Mouse (Mus musculus) stomach, postnatal 0 days (tissue): ENCODE data around the gene Praf2. TPM values are rescaled to one million over a fixed set of nuclear protein-coding genes. Genes with fewer than 3 reads are reported as not detected.
"Not testable (repeated sequence)": the region's sequence is repeated elsewhere in the genome, so short reads cannot be mapped to it uniquely, and the experiment has no call there.

Experiments used
- ATAC-seq: fragments of 200-750 bp; cut with Nextera tagmentation; 2 replicates; pipeline ENCODE4 v1.8.0; 2017; ENCODE audit not compliant: low FRiP score, low TSS enrichment
- DNase-seq: peaks from one replicate; pipeline ENCODE4 v3.0.0-alpha.2; 2016; ENCODE audit warnings: low spot score
- H3K27ac ChIP-seq: fragments of 300-500 bp; sonication (generic); replicated peaks from 2 replicates; pipeline ENCODE4 v1.5.1; 2014; ENCODE audit warnings: mild to moderate bottlenecking, control low read depth
- H3K27me3 ChIP-seq: fragments of 300-500 bp; sonication (generic); 2 replicates; pipeline ENCODE4 v1.6.1; 2014; ENCODE audit warnings: low read length; ENCODE audit not compliant: control insufficient read depth, insufficient read depth
- H3K36me3 ChIP-seq: fragments of 300-500 bp; sonication (generic); 2 replicates; pipeline ENCODE4 v1.6.1; 2014; ENCODE audit warnings: low read length, mixed read lengths; ENCODE audit not compliant: control insufficient read depth, insufficient read depth
- H3K4me1 ChIP-seq: fragments of 300-500 bp; sonication (generic); replicated peaks from 2 replicates; pipeline ENCODE4 v1.6.1; 2014; ENCODE audit warnings: antibody characterized with exemption; ENCODE audit not compliant: control insufficient read depth, insufficient read depth
- H3K4me2 ChIP-seq: fragments of 300-500 bp; sonication (generic); replicated peaks from 2 replicates; pipeline ENCODE4 v1.6.1; 2014; ENCODE audit warnings: low read depth, mild to moderate bottlenecking, control low read depth, moderate library complexity
- H3K4me3 ChIP-seq: fragments of 300-500 bp; sonication (generic); 2 replicates; pipeline ENCODE4 v1.5.1; 2014; ENCODE audit warnings: low read depth, low read length, control low read depth
- H3K9ac ChIP-seq: fragments of 300-500 bp; sonication (generic); 2 replicates; pipeline ENCODE4 v1.6.1; 2014; ENCODE audit warnings: mild to moderate bottlenecking, low read length, control low read depth, mixed read lengths
- H3K9me3 ChIP-seq: fragments of 300-500 bp; sonication (generic); 2 replicates; pipeline ENCODE4 v1.6.1; 2016; ENCODE audit warnings: low read length; ENCODE audit not compliant: control insufficient read depth
- CTCF ChIP-seq: IDR thresholded peaks from 2 replicates; pipeline ENCODE4 v1.5.1; 2016; ENCODE audit warnings: antibody characterized with exemption, low read depth, mild to moderate bottlenecking, moderate library complexity
- EP300 ChIP-seq: optimal IDR thresholded peaks from 2 replicates; pipeline ENCODE3; 2016; ENCODE audit warnings: antibody characterized with exemption
- WGBS: fragments of 180-500 bp; shearing (Covaris S2); extraction: QIAGEN DNeasy Blood & Tissue Kit; methylation state at CpG from one replicate; pipeline ENCODE4 v1.1.7; 2014; 5-methylcytosine and 5-hydroxymethylcytosine counted together
- polyA plus RNA-seq: library from polyadenylated mRNA; unstranded; fragments of >200 nt; fragmentation: Nextera tagmentation; extraction: Ambion mirVana; gene quantifications from 2 replicates; pipeline ENCODE4 v1.2.1, GENCODE M21; 2015

Gene Praf2
- polyA plus RNA-seq, 1 experiment from 2014 or later = 26.0 TPM

DNA sequence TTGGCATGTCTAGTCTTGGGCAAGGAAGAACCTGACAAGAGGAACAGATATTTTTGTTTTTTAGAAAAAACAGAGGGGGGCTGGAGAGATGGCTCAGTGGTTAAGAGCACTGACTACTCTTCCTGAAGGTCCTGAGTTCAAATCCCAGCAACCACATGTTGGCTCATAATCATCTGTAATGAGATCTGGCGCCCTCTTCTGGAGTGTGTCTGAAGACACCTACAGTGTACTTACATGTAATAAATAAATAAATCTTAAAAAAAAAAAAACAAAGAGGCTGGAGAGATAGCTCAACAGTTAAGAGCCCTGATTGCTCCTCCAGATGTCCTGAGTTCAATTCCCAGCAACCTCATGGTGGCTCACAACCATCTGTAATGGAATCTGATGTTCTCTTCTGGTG is 12.2 kb upstream of the Praf2 start:
- TF ChIP-seq CTCF = peak; percentile 38
- not testable (repeated sequence) for H3K36me3 ChIP-seq, H3K4me3 ChIP-seq, H3K4me1 ChIP-seq, DNase-seq, ATAC-seq, H3K27ac ChIP-seq, H3K9ac ChIP-seq, H3K27me3 ChIP-seq, H3K9me3 ChIP-seq, H3K4me2 ChIP-seq
- 40% methylated on average over 1 of the region's 1 CpGs for WGBS

DNA sequence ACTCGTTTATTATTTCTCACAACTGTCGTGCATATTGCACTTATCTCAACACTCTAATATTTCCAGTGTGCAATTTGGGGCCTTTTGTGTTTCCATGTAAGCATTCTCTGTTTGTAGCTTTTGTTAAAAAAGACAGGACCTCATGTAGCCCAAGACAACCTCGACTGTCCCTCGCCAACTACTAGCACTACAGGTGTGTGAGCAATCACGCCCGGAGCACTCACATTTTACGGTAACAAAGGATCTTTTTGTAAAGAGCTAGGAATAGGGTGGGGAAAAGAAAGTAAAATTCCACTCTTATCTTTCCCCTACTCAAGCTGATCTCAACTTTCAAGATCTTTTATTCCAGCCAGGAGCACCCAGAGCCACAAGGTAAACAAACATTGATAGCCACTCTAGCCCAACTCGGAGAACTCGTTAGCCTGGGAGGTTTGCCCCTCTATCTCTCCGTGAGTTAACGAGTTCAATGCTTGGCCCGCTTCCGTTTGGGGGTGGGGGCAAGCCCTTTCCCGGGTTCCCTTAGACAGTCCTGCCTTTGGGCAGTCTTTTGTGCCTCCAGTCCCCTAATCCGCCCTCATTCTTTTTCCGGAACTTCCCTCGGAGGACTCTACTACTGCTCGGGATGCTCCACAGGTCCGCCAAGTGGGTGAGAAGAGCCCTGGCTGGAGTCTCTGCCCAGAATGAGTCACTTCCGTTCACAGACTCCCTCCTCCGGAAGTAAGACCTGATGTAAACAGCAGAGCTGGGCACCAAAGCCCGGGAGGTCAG is 6.5 kb upstream of the Praf2 start, which contains the start of gene Gm45208:
TSS of gene Gm45208 (plus strand) at position 732 of the 768 bp plus-strand sequence.
- no peaks in the 10 kb centered on the region for H3K9me3 ChIP-seq
- peak within 1 kb of the TSS; percentile 67 for H3K9ac ChIP-seq
- DNase-seq = peak; percentile 76
- peak; percentile 94 for ATAC-seq
- WGBS = 16% methylated on average over 22 of the region's 22 CpGs
- H3K36me3 ChIP-seq = no peaks in the 10 kb centered on the region
- H3K4me3 ChIP-seq = peak within 1 kb of the TSS; percentile 52
- no peaks in the 10 kb centered on the region for H3K27me3 ChIP-seq
- peak within 1 kb of the TSS; percentile 95 for H3K27ac ChIP-seq
- H3K4me1 ChIP-seq = no peaks in the 10 kb centered on the region
- no peak for TF ChIP-seq CTCF
- peak; percentile 20 for TF ChIP-seq EP300
- peak within 1 kb of the TSS; percentile 55 for H3K4me2 ChIP-seq

DNA sequence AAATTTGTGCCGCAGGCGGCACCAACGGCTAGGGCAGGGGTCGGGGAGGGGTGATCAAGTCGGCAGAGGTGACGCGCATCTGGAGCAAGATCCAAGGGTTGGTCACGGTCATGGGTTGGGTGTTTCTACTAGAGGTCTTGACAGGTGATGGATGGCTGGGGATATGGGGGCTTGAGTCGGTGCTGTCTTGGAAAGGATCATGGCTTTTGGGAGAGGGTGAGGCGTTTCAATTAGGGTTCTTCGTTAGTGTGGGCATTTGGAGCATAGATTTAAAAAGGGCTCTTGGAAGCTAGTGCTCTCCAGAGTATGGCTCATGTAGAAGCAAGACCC is 6.0 kb upstream of the Praf2 start:
- 21% methylated on average over 11 of the region's 11 CpGs for WGBS
- ATAC-seq = no peak; the same call in 1 of the 2 replicates
- Histone ChIP-seq H3K4me1 (no peaks in the 10 kb centered on the region), H3K9ac (peak overlapping the region; percentile 67), H3K27me3 (no peaks in the 10 kb centered on the region), H3K27ac (peak overlapping the region; percentile 95), H3K4me3 (peak overlapping the region; percentile 52), H3K4me2 (peak overlapping the region; percentile 55), H3K36me3 (no peaks in the 10 kb centered on the region), H3K9me3 (no peaks in the 10 kb centered on the region)
- TF ChIP-seq EP300 (no peak), CTCF (no peak)
- DNase-seq = no peak

DNA sequence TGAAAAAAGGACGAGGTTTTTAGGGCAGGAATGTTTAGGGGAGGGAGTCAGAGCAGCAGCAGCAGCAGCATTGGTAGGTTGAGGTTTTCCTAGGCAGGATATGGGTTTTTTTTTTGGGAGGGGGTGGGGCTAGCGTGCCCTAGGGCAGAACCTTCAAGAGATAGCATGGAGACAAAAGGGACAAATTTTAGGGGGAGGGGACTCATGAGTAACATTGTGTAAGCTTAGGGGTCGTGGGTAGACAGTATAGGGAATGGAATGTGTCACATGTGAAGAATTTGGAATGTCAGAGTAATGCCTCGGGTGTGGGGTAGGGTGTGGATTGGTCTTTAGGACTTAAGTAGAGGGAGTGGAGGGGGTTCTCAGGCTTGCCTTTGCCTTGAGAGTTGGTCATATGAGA is 5.5 kb upstream of the Praf2 start:
- Histone ChIP-seq H3K27ac (no peak overlapping the region; the same call in 1 of the 2 replicates), H3K4me3 (peak overlapping the region; percentile 52)

DNA sequence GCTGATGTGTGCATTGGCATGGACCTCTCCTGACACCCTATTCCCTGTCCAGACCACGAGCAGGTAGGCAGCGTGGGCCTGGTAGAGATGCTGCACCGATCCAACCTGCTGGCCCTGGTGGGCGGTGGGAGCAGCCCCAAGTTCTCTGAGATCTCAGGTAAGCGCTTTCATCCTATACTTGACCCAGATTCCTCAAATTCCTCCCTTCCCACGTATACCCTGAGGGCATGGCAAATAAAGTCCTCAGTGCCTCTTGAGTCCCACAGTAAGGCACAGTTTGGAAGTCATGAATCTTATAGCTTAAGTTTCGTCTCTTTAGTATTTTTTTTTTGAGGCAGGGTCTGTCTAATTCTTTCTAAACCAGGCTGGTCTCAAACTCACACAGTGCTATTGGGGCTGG is 4.1 kb upstream of the Praf2 start:
- ATAC-seq = no peak
- no peak overlapping the region for H3K4me2 ChIP-seq
- H3K4me3 ChIP-seq = no peak overlapping the region
- no peaks in the 10 kb centered on the region for H3K27me3 ChIP-seq
- no peak for TF ChIP-seq CTCF
- TF ChIP-seq EP300 = no peak
- no peak overlapping the region for H3K27ac ChIP-seq
- DNase-seq = no peak
- H3K9ac ChIP-seq = no peak overlapping the region
- no peaks in the 10 kb centered on the region for H3K9me3 ChIP-seq
- WGBS = 73% methylated on average over 7 of the region's 7 CpGs
- no peaks in the 10 kb centered on the region for H3K36me3 ChIP-seq
- no peaks in the 10 kb centered on the region for H3K4me1 ChIP-seq

More for the DNA sequence above, 5.5 kb upstream of the Praf2 start:
- Histone ChIP-seq H3K27me3 (no peaks in the 10 kb centered on the region), H3K9ac (peak overlapping the region; percentile 67; the same call in 1 of the 2 replicates), H3K4me2 (peak overlapping the region; percentile 55), H3K9me3 (no peaks in the 10 kb centered on the region), H3K36me3 (no peaks in the 10 kb centered on the region), H3K4me1 (no peaks in the 10 kb centered on the region)
- no peak for TF ChIP-seq CTCF
- TF ChIP-seq EP300 = no peak
- WGBS = 13% methylated on average over 4 of the region's 4 CpGs
- no peak for ATAC-seq
- DNase-seq = no peak

DNA sequence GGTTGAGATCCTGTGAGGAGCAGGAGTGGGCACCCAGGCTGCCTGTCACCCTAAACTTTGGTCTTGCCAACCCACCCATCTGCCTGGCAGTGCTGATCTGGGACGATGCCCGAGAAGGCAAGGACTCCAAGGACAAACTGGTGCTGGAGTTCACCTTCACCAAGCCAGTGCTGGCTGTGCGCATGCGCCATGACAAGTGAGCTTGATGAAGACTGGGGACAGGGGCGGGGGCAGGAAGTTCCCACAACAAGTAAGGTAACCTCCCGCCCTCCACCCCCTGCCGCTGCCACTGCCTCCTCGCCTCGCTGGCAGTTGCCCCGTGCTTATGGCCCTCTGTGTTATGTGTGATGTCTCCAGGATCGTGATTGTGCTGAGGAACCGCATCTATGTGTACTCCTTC is 2.4 kb upstream of the Praf2 start:
- H3K4me1 ChIP-seq = no peaks in the 10 kb centered on the region
- H3K27ac ChIP-seq = no peak overlapping the region
- TF ChIP-seq CTCF (no peak), EP300 (no peak)
- no peaks in the 10 kb centered on the region for H3K36me3 ChIP-seq
- DNase-seq (no peak), ATAC-seq (no peak)
- 83% methylated on average over 12 of the region's 12 CpGs for WGBS
- no peak overlapping the region for H3K4me3 ChIP-seq
- H3K4me2 ChIP-seq = no peak overlapping the region
- H3K9ac ChIP-seq = no peak overlapping the region
- H3K27me3 ChIP-seq = no peaks in the 10 kb centered on the region
- no peaks in the 10 kb centered on the region for H3K9me3 ChIP-seq
